8 mouse cellular contexts compared by ENCODE assay signal in genomic region chr14:72982981-72983436, GRCm38 (mm10).
DNase-seq lines count a peak whose midpoint lies in the region; ATAC-seq lines count a peak whose summit lies in the region.

No protein-coding gene starts in this region.

- no peaks in the 10 kb centered on the region for H3K36me3 ChIP-seq in hindbrain, embryonic 11.5 days (ENCODE audit: control insufficient read depth, insufficient read depth, low read length)
- H3K36me3 ChIP-seq in midbrain, embryonic 13.5 days, result no peaks in the 10 kb centered on the region

- no peaks in the 10 kb centered on the region for H3K27me3 ChIP-seq in hindbrain, embryonic 11.5 days (ENCODE audit: control insufficient read depth, insufficient read depth, low read length)
- H3K27me3 ChIP-seq in midbrain, embryonic 13.5 days, result no peaks in the 10 kb centered on the region

- DNase-seq in gastrocnemius, adult 18-20 months (ENCODE audit: low spot score), result peak; percentile 12
- no peak for DNase-seq in gastrocnemius, postnatal 25 days
- DNase-seq in right cerebral cortex, adult 2 months (ENCODE audit: low spot score in 2 of 2), result peak; percentile 18 to 20
- DNase-seq in right cerebral cortex, postnatal 4 days, result no peak
- DNase-seq in hindbrain, embryonic 11.5 days (ENCODE audit: low spot score), result no peak
- DNase-seq in embryo, embryonic 10 days (ENCODE audit: low spot score), result no peak
- no peak for DNase-seq in ovary, adult 18-20 months (ENCODE audit: low spot score)

- no peaks in the 10 kb centered on the region for H3K4me1 ChIP-seq in hindbrain, embryonic 11.5 days (replicated peaks; ENCODE audit: control insufficient read depth, insufficient read depth, low read length)
- peaks cover 10% of the 10 kb centered on the region for H3K4me1 ChIP-seq in midbrain, embryonic 13.5 days (replicated peaks)

- no peak overlapping the region for H3K27ac ChIP-seq in hindbrain, embryonic 11.5 days (ENCODE audit: low read depth, low read length)
- H3K27ac ChIP-seq in midbrain, embryonic 13.5 days, result peak overlapping the region; percentile 37; the same call in 1 of the 2 replicates

- H3K4me3 ChIP-seq in hindbrain, embryonic 11.5 days (ENCODE audit: low read depth, low read length), result no peak overlapping the region
- 0 out of 2 replicates have a peak overlapping the region, but pooled peaks have one; percentile 16 for H3K4me3 ChIP-seq in midbrain, embryonic 13.5 days (replicated peaks)

- H3K9ac ChIP-seq in hindbrain, embryonic 11.5 days (ENCODE audit: low read depth, low read length), result no peak overlapping the region
- 0 out of 2 replicates have a peak overlapping the region, but pooled peaks have one; percentile 8 for H3K9ac ChIP-seq in midbrain, embryonic 13.5 days (replicated peaks)

- H3K4me2 ChIP-seq in hindbrain, embryonic 11.5 days (replicated peaks; ENCODE audit: low read depth, low read length), result no peak overlapping the region
- H3K4me2 ChIP-seq in midbrain, embryonic 13.5 days (replicated peaks), result peak overlapping the region; percentile 48

- 66% methylated on average over 12 of the region's 12 CpGs for WGBS in hindbrain, embryonic 11.5 days
- WGBS in midbrain, embryonic 13.5 days, result 59% methylated on average over 12 of the region's 12 CpGs

- ATAC-seq in hindbrain, embryonic 11.5 days (ENCODE audit: low FRiP score), result peak; percentile 62
- peak; percentile 62 for ATAC-seq in midbrain, embryonic 13.5 days

- H3K9me3 ChIP-seq in hindbrain, embryonic 11.5 days (ENCODE audit: control insufficient read depth, low read length), result no peaks in the 10 kb centered on the region
- H3K9me3 ChIP-seq in midbrain, embryonic 13.5 days, result no peaks in the 10 kb centered on the region

Comparison
In these comparisons a context has a peak if more than half of its experiments do, and no peak if none do; other contexts are left out.
1. DNase-seq: peak in gastrocnemius, adult 18-20 months (single experiment) and right cerebral cortex, adult 2 months (2 of 2); none in gastrocnemius, postnatal 25 days (single experiment), right cerebral cortex, postnatal 4 days (single experiment), hindbrain, embryonic 11.5 days (single experiment), embryo, embryonic 10 days (single experiment) and ovary, adult 18-20 months (single experiment).